Mouse (Mus musculus) heart, postnatal 0 days (tissue): ENCODE results near the gene Tdp1.

Experiments used
- CTCF ChIP-seq: IDR thresholded peaks from 2 replicates; pipeline ENCODE4 v1.5.1; 2016; ENCODE audit warnings: antibody characterized with exemption, control low read depth, low read depth
- EP300 ChIP-seq: IDR thresholded peaks from 2 replicates; pipeline ENCODE4 v1.6.1; 2016; ENCODE audit warnings: antibody characterized with exemption, low read depth

DNA sequence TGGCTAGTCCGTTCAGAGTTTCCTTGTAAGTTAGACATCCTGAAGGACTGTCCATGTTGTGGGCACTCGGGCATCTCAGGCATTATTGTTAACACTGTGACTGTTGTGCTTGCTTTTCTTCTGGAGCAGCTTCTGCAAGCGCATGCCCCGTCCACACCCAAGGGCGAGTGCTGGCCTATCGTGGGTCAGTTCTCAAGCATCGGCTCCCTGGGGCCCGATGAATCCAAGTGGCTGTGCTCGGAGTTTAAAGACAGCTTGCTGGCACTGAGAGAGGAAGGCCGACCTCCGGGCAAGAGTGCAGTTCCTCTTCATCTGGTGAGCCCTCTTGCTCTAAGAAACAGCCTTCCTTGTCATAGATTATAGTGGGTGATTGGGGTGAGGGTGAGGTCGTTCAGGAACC is 27.1 kb downstream of the Tdp1 start:
- TF ChIP-seq CTCF (no peak), EP300 (no peak)
